Mouse (Mus musculus) limb, embryonic 15.5 days (tissue): ENCODE measurements around the gene Dio2. TPM values are rescaled to one million over a fixed set of nuclear protein-coding genes. Genes with fewer than 3 reads are reported as not detected.

Experiments used
- ATAC-seq: fragments of 200-750 bp; cut with Nextera tagmentation; 2 replicates; pipeline ENCODE4 v1.8.0; 2017; ENCODE audit warnings: low read depth, moderate TSS enrichment; ENCODE audit not compliant: insufficient number of reproducible peaks, low FRiP score, low TSS enrichment
- H3K27ac ChIP-seq: fragments of 300-500 bp; sonication (generic); 2 replicates; pipeline ENCODE4 v1.5.1; 2015; ENCODE audit warnings: moderate library complexity, mild to moderate bottlenecking, inconsistent platforms
- H3K27me3 ChIP-seq: fragments of 300-500 bp; sonication (generic); 2 replicates; pipeline ENCODE4 v1.6.1; 2015; ENCODE audit warnings: inconsistent platforms
- H3K36me3 ChIP-seq: fragments of 300-500 bp; sonication (generic); 2 replicates; pipeline ENCODE4 v1.6.1; 2015; ENCODE audit warnings: inconsistent platforms
- H3K4me1 ChIP-seq: fragments of 300-500 bp; sonication (generic); 2 replicates; pipeline ENCODE4 v1.6.1; 2015; ENCODE audit warnings: inconsistent platforms
- H3K4me2 ChIP-seq: fragments of 300-500 bp; sonication (generic); 2 replicates; pipeline ENCODE4 v1.6.1; 2015; ENCODE audit warnings: mild to moderate bottlenecking, inconsistent platforms
- H3K4me3 ChIP-seq: fragments of 300-500 bp; sonication (generic); 2 replicates; pipeline ENCODE4 v1.5.1; 2015; ENCODE audit warnings: mild to moderate bottlenecking, inconsistent platforms
- H3K9ac ChIP-seq: fragments of 300-500 bp; sonication (generic); 2 replicates; pipeline ENCODE4 v1.6.1; 2015; ENCODE audit warnings: inconsistent platforms
- H3K9me3 ChIP-seq: fragments of 300-500 bp; sonication (generic); 2 replicates; pipeline ENCODE4 v1.6.1; 2016; ENCODE audit warnings: inconsistent platforms
- WGBS: fragments of 180-500 bp; shearing (Covaris S2); methylation state at CpG from one replicate; pipeline ENCODE4 v1.1.7; 2015; 5-methylcytosine and 5-hydroxymethylcytosine counted together
- polyA plus RNA-seq: library from polyadenylated mRNA; unstranded; fragments of >200 nt; fragmentation: Nextera tagmentation; extraction: Ambion mirVana; gene quantifications from 2 replicates; pipeline ENCODE4 v1.2.1, GENCODE M21; 2015

Dio2 gene
- polyA plus RNA-seq, 1 experiment from 2014 or later = 0.47 TPM

DNA sequence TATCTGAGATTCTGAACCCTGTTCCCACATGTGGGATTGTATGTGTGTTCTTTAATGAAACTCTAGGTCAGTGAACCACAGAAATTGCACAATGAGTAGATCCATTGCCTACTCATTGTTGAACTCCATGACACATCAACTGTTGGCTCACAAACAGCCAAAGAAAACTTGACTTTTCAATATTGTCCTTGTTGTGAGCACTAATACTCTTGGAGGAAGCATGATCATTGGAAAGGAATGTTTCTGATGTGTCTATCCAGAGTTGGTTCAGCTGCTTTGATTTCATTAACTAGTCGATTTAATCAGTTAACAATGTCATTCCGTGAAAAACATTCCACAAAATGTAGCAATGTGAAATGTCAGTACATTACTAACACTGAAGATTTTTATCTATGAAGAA, 44.1 kb downstream of the Dio2 start:
- H3K4me2 ChIP-seq = no peak overlapping the region
- H3K27ac ChIP-seq = no peak overlapping the region
- no peaks in the 10 kb centered on the region for H3K4me1 ChIP-seq
- no peaks in the 10 kb centered on the region for H3K27me3 ChIP-seq
- H3K4me3 ChIP-seq = no peak overlapping the region
- no peaks in the 10 kb centered on the region for H3K36me3 ChIP-seq
- H3K9me3 ChIP-seq = no peaks in the 10 kb centered on the region
- ATAC-seq = no peak
- H3K9ac ChIP-seq = no peak overlapping the region
- WGBS = 87% methylated on average over 2 of the region's 2 CpGs
